Mouse (Mus musculus): ENCODE results near the gene Efna2. TPM values are rescaled to one million over a fixed set of nuclear protein-coding genes. Genes with fewer than 3 reads are reported as not detected.

Gene Efna2
- total RNA-seq, 2 experiments from 2014 or later, result 1.1 to 1.9 TPM

DNA sequence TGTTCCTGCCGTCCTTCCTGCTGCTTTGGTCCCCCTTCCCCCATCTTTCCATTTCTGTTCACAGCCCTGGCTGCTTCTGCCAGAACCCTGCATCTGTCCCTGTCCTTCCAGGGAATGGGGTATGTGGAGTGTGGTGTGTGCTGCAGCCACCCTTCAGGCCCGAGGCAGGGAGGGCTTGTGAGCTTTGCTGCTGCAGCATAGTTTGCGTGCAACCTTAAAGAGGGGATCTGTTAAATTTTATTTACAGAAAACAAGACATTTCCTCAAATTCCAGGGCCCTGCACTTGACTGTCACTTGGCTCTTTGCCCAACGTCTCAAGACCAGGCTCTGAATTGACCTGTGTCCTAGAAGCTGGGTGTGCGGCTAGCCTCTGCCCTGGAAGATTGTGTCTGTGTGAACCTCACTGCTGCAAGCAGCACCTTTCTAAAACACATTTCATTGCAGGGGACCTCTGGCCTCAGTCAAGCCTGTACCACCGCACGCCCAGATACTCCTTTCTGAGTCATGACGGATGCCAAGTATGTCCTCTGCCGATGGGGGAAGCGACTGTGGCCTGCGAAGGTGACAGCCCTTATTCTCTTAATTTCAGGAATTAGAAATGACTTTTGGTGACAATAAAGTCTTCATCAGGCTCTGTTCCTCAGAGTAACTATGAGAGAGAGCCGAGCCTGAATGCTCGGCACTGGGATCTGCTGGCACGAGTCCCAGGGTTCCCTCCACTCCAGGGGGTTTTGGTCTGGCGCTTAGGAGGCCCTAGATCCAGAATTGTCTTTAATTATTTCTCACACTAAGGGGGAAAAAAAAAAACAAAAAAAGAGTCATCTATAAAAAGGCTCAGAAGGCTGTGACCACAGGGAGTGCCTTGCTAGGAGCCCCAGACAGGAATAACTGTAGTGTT lies 48.8 kb downstream of the Efna2 start:
- no peak for DNase-seq

DNA sequence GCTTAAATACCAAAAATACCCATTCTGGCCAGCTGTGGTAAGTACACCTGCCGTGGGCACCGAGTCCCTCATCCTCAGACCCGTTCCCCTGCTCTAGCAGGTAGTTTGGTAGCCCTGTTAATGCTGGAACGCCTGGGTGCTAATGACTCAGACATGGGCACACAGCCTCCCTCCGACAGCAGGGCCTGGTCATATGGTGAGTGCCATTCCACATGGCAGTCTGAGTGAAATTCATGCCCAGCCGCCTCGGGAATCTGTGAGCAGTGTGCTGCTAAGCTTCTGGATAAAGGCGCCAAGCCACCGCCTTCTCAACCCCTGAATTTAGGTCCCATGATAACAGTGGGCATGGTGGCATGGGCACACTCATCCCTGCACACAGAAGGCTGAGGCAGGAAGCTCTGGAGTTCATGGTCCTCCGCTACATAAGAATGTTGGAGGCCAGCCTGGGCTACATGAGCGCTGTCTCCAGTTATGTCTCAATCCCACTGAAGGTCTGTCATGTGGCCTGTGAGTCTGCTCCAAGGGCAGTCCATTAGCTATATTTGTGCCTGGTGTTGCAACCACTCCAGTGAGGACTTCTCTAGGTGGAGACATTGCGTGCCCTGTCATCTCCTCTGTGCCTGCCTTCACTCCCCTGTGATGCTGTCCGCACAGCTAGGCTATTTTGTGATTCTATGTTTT lies 57.0 kb downstream of the Efna2 start:
- no peak for DNase-seq

DNA sequence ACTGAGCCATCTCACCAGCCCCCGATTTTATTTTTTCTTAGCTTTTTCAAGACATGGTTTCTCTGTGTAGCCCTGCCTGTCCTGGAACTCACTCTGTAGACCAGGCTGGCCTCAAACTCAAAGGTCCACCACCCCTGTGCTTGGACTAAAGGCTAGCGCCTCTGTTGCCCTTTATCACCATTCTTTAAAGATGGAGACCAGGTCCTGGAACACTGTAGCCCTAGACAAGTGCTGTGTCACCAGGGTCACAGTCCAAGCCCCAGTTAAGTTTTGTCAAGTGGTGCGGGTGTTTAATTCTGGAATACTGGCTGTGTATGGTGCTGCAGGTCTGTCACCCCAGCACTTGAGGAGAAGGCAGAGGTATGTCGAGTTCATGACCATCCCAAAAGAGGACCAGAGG lies 57.7 kb downstream of the Efna2 start:
- DNase-seq, result no peak

DNA sequence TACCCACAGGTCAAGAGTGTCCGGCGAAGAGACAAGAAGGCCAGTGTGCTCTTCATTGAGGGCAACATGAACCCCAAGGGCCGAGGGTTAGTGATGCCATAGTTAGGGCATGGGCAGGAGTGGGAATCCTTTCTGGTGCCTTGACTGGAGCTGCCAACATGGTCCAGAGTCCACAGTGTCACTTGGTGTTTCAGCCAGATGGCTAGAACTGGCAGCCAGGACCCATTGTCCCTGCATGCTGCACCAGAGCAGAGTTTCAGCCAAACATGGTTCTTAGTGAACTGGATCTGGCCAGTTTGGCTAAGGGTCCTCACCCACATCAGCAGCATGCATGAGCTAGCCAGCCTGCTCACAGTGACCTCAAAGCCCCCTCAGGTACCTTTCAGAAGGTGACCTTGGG lies 59.0 kb downstream of the Efna2 start:
- no peak for DNase-seq

Other genes starting within 250 kb of the Efna2 start
- gene Wdr18, start 219.3 kb upstream of the Efna2 start, total RNA-seq (2021), result 10 to 100 TPM; 18.0 to 21.8 TPM
- under 1 TPM; 0.14 to 0.38 TPM for gene Grin3b, start 208.8 kb upstream of the Efna2 start, total RNA-seq (2021)
- gene Tmem259, start 195.2 kb upstream of the Efna2 start, total RNA-seq (2021), result 10 to 100 TPM; 85.5 to 90.8 TPM
- gene Cnn2, start 190.9 kb upstream of the Efna2 start, total RNA-seq (2021), result 10 to 100 TPM; 26.1 to 38.6 TPM
- 1 to 10 TPM; 3.2 to 4.2 TPM for gene Abca7, start 183.0 kb upstream of the Efna2 start, total RNA-seq (2021)
- 1 to 10 TPM; 2.0 to 3.5 TPM for gene Arhgap45, start 162.8 kb upstream of the Efna2 start, total RNA-seq (2021)
- gene Polr2e, start 139.7 kb upstream of the Efna2 start, total RNA-seq (2021), result 10 to 100 TPM; 62.1 to 62.7 TPM
- gene Gpx4, start 132.3 kb upstream of the Efna2 start, total RNA-seq (2021), result 100 to 1,000 TPM; 380 to 398 TPM
- 10 to 100 TPM in 1 of 2 experiments, 1 to 10 TPM in 1; 7.7 to 11.6 TPM for gene Sbno2, start 73.9 kb upstream of the Efna2 start, total RNA-seq (2021)
- 100 to 1,000 TPM; 105 to 110 TPM for gene Stk11, start 63.7 kb upstream of the Efna2 start, total RNA-seq (2021)
- 100 to 1,000 TPM; 576 to 659 TPM for gene Atp5d, start 40.9 kb upstream of the Efna2 start, total RNA-seq (2021)
- gene Cbarp, start 38.6 kb upstream of the Efna2 start, total RNA-seq (2021), result 1 to 10 TPM; 2.3 to 3.2 TPM
- gene Midn, start 31.2 kb upstream of the Efna2 start, total RNA-seq (2021), result 10 to 100 TPM; 34.3 to 62.7 TPM
- 10 to 100 TPM; 84.3 to 88.4 TPM for gene Cirbp, start 13.5 kb upstream of the Efna2 start, total RNA-seq (2021)
- 1 to 10 TPM; 3.9 to 5.5 TPM for gene 1600002K03Rik, start 6.5 kb upstream of the Efna2 start, total RNA-seq (2021)
- gene Mum1, start 47.0 kb downstream of the Efna2 start, total RNA-seq (2021), result 10 to 100 TPM; 26.4 to 31.3 TPM
- gene Ndufs7, start 69.6 kb downstream of the Efna2 start, total RNA-seq (2021), result 100 to 1,000 TPM; 371 to 457 TPM
- gene Gamt, start 81.5 kb downstream of the Efna2 start, total RNA-seq (2021), result 100 to 1,000 TPM; 342 to 351 TPM
- gene Dazap1, start 82.0 kb downstream of the Efna2 start, total RNA-seq (2021), result 10 to 100 TPM; 67.8 to 81.0 TPM
- gene Rps15, start 113.0 kb downstream of the Efna2 start, total RNA-seq (2021), result 100 to 1,000 TPM; 952 to 954 TPM
- under 1 TPM; 0.87 to 0.95 TPM for gene Apc2, start 116.5 kb downstream of the Efna2 start, total RNA-seq (2021)
- 10 to 100 TPM; 10.5 to 13.1 TPM for gene 2310011J03Rik, start 141.1 kb downstream of the Efna2 start, total RNA-seq (2021)
- 1 to 10 TPM in 1 of 2 experiments, under 1 TPM in 1; 0.75 to 1.5 TPM for gene Pcsk4, start 150.0 kb downstream of the Efna2 start, total RNA-seq (2021)
- 1 to 10 TPM; 2.1 to 2.4 TPM for gene Reep6, start 150.5 kb downstream of the Efna2 start, total RNA-seq (2021)
- 10 to 100 TPM; 15.2 to 20.4 TPM for gene Adamtsl5, start 168.9 kb downstream of the Efna2 start, total RNA-seq (2021)
- gene Plk5, start 177.0 kb downstream of the Efna2 start, total RNA-seq (2021), result not detected
- gene Mex3d, start 208.2 kb downstream of the Efna2 start, total RNA-seq (2021), result 10 to 100 TPM in 1 of 2 experiments, 1 to 10 TPM in 1; 8.9 to 12.2 TPM
- gene Mbd3, start 220.1 kb downstream of the Efna2 start, total RNA-seq (2021), result 100 to 1,000 TPM; 107 to 120 TPM
- gene Uqcr11, start 227.3 kb downstream of the Efna2 start, total RNA-seq (2021), result 100 to 1,000 TPM; 725 to 806 TPM